Mouse (Mus musculus) G1E (cell line): ENCODE measurements around the gene Igfbp2. TPM values are rescaled to one million over a fixed set of nuclear protein-coding genes. Genes with fewer than 3 reads are reported as not detected.

Experiments used
- ATAC-seq: 2 replicates; pipeline ENCODE4 v1.8.0; 2016; ENCODE audit warnings: mild to moderate bottlenecking; ENCODE audit not compliant: insufficient number of reproducible peaks, poor library complexity, low FRiP score, severe bottlenecking; ENCODE audit errors: extremely low read depth
- DNase-seq: peaks from one replicate; pipeline ENCODE4 v3.0.0; 2012; ENCODE audit warnings: low spot score
- H3K27me3 ChIP-seq: 2 replicates; pipeline ENCODE4 v1.6.1; 2012; ENCODE audit warnings: mild to moderate bottlenecking, low read length, inconsistent platforms; ENCODE audit not compliant: insufficient read depth
- H3K36me3 ChIP-seq: replicated peaks from 2 replicates; pipeline ENCODE3; 2012; ENCODE audit warnings: mild to moderate bottlenecking, inconsistent platforms
- H3K4me1 ChIP-seq: 2 replicates; pipeline ENCODE4 v1.6.1; 2012; ENCODE audit warnings: low read depth, low read length, inconsistent platforms, mixed read lengths; ENCODE audit not compliant: insufficient read depth
- H3K4me3 ChIP-seq: 2 replicates; pipeline ENCODE4 v1.5.1; 2012; ENCODE audit warnings: low read depth, mild to moderate bottlenecking, inconsistent platforms, low read length, moderate library complexity, mixed read lengths
- H3K9me3 ChIP-seq: replicated peaks from 2 replicates; pipeline ENCODE4 v1.6.1; 2012; ENCODE audit warnings: inconsistent platforms
- CTCF ChIP-seq: IDR thresholded peaks from 2 replicates; pipeline ENCODE4 v1.5.1; 2012; ENCODE audit warnings: low read depth, low read length, inconsistent platforms, mixed read lengths
- GATA1 ChIP-seq: IDR thresholded peaks from 2 replicates; pipeline ENCODE4 v1.6.1; 2012; ENCODE audit warnings: borderline replicate concordance, low read length, inconsistent platforms, mixed read lengths
- GATA2 ChIP-seq: IDR thresholded peaks from 2 replicates; pipeline ENCODE4 v1.6.1; 2012; ENCODE audit warnings: low read depth, low read length, inconsistent platforms, borderline replicate concordance
- POLR2AphosphoS5 ChIP-seq: IDR thresholded peaks from 2 replicates; pipeline ENCODE4 v1.6.1; 2012; ENCODE audit warnings: low read depth, low read length, inconsistent platforms; ENCODE audit not compliant: insufficient replicate concordance
- TAL1 ChIP-seq: conservative IDR thresholded peaks from 2 replicates; pipeline ENCODE4 v1.6.1; 2012; ENCODE audit warnings: low read depth, low read length, inconsistent platforms, mixed read lengths
- polyA plus RNA-seq: library from polyadenylated mRNA; stranded (reverse); fragments of >175 nt; gene quantifications from 2 replicates; pipeline ENCODE4 v1.2.3, GENCODE M21; 2012
- total RNA-seq, 2 experiments: library from RNA; stranded (forward) in 1 of 2; stranded (reverse) in 1 of 2; fragments of 200-1000 nt in 1 of 2; fragments of >200 nt in 1 of 2; fragmentation: Nextera tagmentation in 1 of 2; gene quantifications; 2 replicates each; pipeline ENCODE4 v1.2.3; 2014 to 2017

Gene Igfbp2
- total and polyA plus RNA-seq, 3 experiments: 0.55 TPM; not detected in 2

DNA sequence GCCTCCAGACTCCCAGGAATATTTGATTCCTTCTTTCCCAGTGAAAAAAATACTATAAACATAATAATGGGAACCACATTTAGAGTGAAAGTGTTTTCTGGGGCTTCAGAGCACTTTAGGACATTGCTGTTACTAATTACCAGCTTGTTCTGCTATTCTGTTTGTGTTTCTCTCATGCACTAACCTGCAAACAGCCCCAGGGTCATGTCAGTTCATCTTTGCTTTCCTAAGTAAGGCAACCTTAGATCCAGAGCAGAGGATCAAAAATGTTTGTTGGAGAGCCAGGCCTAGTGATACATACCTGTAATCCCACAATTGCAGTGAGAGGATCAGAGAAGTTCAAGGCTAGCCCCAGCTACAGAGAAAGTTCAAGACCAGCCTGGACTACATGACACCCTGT, 32.6 kb upstream of the Igfbp2 start:
- Histone ChIP-seq H3K4me1 (no peaks in the 10 kb centered on the region), H3K27me3 (no peaks in the 10 kb centered on the region; the same call in 1 of the 2 replicates), H3K36me3 (no peaks in the 10 kb centered on the region), H3K4me3 (no peak overlapping the region), H3K9me3 (no peaks in the 10 kb centered on the region)
- no peak for DNase-seq
- no peak for ATAC-seq
- TF ChIP-seq TAL1: no peak
- TF ChIP-seq GATA2: no peak
- no peak for TF ChIP-seq POLR2AphosphoS5
- TF ChIP-seq GATA1: no peak
- no peak for TF ChIP-seq CTCF

DNA sequence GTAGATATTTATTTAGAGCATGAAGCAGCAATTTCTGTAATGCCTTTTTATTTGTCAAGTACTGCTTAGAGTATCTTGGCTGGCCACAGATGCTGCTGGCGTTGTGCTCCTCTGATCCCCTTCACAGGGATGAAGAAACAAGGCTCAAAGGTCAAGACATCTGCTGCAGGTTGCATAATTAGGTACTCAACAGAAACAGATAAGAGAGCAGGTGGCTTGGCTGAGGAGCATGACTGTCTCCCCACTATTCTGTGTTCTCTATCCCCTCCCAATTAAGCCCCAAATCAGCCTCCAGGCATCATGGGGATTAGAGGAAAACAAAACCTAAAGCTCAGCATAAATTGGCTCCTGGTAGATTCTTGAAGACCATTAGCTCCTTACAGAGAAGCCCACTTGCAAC, 32.0 kb upstream of the Igfbp2 start:
- H3K9me3 ChIP-seq: no peaks in the 10 kb centered on the region
- DNase-seq: no peak
- no peak for TF ChIP-seq CTCF
- TF ChIP-seq POLR2AphosphoS5: no peak
- no peak for TF ChIP-seq GATA2
- TF ChIP-seq GATA1: no peak
- no peak for TF ChIP-seq TAL1
- H3K4me1 ChIP-seq: no peaks in the 10 kb centered on the region
- no peaks in the 10 kb centered on the region; the same call in 1 of the 2 replicates for H3K27me3 ChIP-seq
- ATAC-seq: no peak
- no peaks in the 10 kb centered on the region for H3K36me3 ChIP-seq
- H3K4me3 ChIP-seq: no peak overlapping the region

DNA sequence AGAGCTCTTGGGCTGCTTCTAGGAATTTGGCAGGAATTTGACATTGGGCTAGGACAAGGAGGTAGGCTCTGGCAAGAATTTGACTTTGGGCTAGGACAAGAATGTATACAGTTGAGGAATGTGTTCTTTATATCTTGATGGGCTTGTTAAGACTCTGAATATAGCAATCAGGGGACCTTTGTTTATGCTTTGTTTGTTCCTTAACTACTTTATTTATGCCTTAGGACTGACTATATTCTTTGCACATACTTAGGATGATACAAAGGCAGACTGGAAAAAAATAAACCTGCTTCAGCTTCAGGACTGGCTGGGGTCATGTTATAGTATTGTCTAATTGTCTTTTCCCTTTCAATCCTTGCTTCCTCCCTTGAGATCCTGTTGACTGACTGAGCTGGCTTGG, 31.1 kb upstream of the Igfbp2 start:
- Histone ChIP-seq H3K4me1 (no peaks in the 10 kb centered on the region), H3K4me3 (no peak overlapping the region), H3K9me3 (no peaks in the 10 kb centered on the region), H3K27me3 (no peaks in the 10 kb centered on the region; the same call in 1 of the 2 replicates), H3K36me3 (no peaks in the 10 kb centered on the region)
- TF ChIP-seq POLR2AphosphoS5 (no peak), GATA2 (no peak)
- DNase-seq: no peak
- ATAC-seq: no peak

GRCm38 (mm10) chr1:72796128-72796527, 28.2 kb upstream of the Igfbp2 start:
- Histone ChIP-seq H3K9me3 (no peaks in the 10 kb centered on the region), H3K36me3 (no peaks in the 10 kb centered on the region), H3K4me3 (no peak overlapping the region), H3K27me3 (no peaks in the 10 kb centered on the region; the same call in 1 of the 2 replicates), H3K4me1 (no peaks in the 10 kb centered on the region)
- TF ChIP-seq GATA2: no peak
- no peak for TF ChIP-seq POLR2AphosphoS5
- TF ChIP-seq CTCF: no peak
- no peak for TF ChIP-seq GATA1
- TF ChIP-seq TAL1: no peak
- DNase-seq: no peak
- ATAC-seq: no peak

DNA sequence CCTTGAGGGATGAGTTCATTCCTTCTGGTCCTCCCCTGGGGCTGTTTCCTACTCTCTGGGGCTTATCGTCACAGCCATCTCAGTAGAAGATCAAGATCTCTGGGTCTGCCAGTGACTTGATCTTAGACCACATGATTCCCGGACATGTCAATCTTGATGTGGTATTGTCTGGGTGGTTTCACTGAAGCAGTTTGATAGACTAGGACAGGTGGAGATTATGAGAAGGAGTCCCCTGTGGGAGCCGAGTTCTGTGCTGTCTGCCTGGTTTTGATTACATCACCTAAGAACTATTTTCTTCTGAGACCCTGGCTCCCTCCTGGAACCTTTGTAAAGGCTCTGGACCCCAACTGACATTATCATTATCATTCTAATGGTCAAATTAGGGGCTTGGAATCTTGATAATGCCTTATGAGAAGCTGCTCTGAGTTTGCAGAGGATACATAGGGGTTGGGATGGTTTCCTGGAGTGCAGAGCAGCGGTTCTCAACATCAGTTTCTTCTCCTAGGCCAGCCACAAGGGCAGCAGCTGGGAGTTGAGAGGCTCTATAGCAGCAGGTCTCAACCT, 27.1 kb upstream of the Igfbp2 start:
- ATAC-seq: no peak
- Histone ChIP-seq H3K27me3 (no peaks in the 10 kb centered on the region), H3K4me3 (no peak overlapping the region), H3K4me1 (no peaks in the 10 kb centered on the region), H3K9me3 (no peaks in the 10 kb centered on the region), H3K36me3 (no peaks in the 10 kb centered on the region)
- TF ChIP-seq GATA2 (no peak), TAL1 (no peak), POLR2AphosphoS5 (no peak), CTCF (no peak), GATA1 (no peak)
- DNase-seq: no peak

DNA sequence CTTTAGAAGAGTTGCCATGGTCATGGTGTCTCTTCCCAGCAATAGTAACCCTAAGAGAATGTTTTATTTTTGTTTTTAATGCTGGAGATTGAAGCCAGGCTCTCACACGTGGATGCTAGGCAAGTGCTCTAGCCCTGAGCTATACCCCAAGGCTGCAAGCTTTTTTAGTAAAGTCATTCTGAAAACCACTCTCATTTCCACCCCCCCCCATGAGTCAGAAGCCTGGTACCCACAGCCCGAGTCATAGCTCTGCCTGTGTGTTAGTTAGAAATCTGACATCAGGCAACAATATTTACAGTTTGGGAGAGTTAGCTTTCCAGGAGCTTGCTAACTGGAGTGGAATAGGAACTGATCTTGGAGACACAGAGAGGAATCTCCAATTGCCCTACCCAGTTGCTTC, 25.9 kb upstream of the Igfbp2 start:
- Histone ChIP-seq H3K27me3 (no peaks in the 10 kb centered on the region), H3K4me3 (no peak overlapping the region), H3K9me3 (no peaks in the 10 kb centered on the region), H3K4me1 (no peaks in the 10 kb centered on the region), H3K36me3 (no peaks in the 10 kb centered on the region)
- TF ChIP-seq GATA2 (no peak), TAL1 (no peak), POLR2AphosphoS5 (no peak), CTCF (no peak), GATA1 (no peak)
- DNase-seq: no peak
- ATAC-seq: no peak

DNA sequence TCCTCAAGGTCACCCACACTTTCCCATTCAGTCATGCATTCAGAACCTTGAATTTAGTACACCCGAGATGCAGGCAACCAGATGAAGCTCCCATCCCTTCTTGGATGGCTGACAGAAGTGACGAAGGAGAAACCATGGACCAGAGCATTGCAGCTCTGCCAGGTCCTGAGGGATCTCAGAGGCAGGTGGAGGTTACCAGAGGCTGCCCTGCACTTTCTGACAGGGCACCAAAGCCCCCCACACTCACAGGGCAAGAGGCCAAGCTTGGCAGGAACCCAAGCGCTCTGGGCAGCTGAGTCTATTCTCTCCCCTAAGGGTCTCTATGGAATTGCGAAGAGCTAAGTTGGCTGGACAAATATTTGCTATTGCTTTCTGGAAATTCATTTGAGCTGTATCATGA, 20.3 kb upstream of the Igfbp2 start:
- Histone ChIP-seq H3K4me1 (peaks cover 5% of the 10 kb centered on the region; the same call in 1 of the 2 replicates), H3K27me3 (no peaks in the 10 kb centered on the region; the same call in 1 of the 2 replicates), H3K4me3 (no peak overlapping the region), H3K36me3 (no peaks in the 10 kb centered on the region), H3K9me3 (no peaks in the 10 kb centered on the region)
- DNase-seq (no peak), ATAC-seq (no peak)
- TF ChIP-seq CTCF (no peak), GATA1 (no peak), POLR2AphosphoS5 (no peak), GATA2 (no peak), TAL1 (no peak)
